Mouse (Mus musculus) liver, embryonic 13.5 days (tissue): ENCODE data around the gene 2410004P03Rik. TPM values are rescaled to one million over a fixed set of nuclear protein-coding genes. Genes with fewer than 3 reads are reported as not detected.

Source experiments
- ATAC-seq: fragments of 200-750 bp; cut with Nextera tagmentation; 2 replicates; pipeline ENCODE4 v1.8.0; 2017; ENCODE audit warnings: low read depth, mild to moderate bottlenecking, moderate number of reproducible peaks, moderate library complexity
- DNase-seq: peaks from one replicate; pipeline ENCODE4 v3.0.0; 2022
- H3K27ac ChIP-seq: fragments of 300-500 bp; sonication (generic); 2 replicates; pipeline ENCODE4 v1.5.1; 2015; ENCODE audit warnings: moderate library complexity, mild to moderate bottlenecking, inconsistent platforms
- H3K27me3 ChIP-seq: fragments of 300-500 bp; sonication (generic); 2 replicates; pipeline ENCODE4 v1.6.1; 2015; ENCODE audit warnings: mild to moderate bottlenecking, inconsistent platforms
- H3K36me3 ChIP-seq: fragments of 300-500 bp; sonication (generic); 2 replicates; pipeline ENCODE4 v1.6.1; 2015; ENCODE audit warnings: mild to moderate bottlenecking, inconsistent platforms
- H3K4me1 ChIP-seq: fragments of 300-500 bp; sonication (generic); replicated peaks from 2 replicates; pipeline ENCODE4 v1.6.1; 2015; ENCODE audit warnings: inconsistent platforms
- H3K4me2 ChIP-seq: fragments of 300-500 bp; sonication (generic); 2 replicates; pipeline ENCODE4 v1.6.1; 2015; ENCODE audit warnings: inconsistent platforms, mild to moderate bottlenecking, moderate library complexity
- H3K4me3 ChIP-seq: fragments of 300-500 bp; sonication (generic); replicated peaks from 2 replicates; pipeline ENCODE4 v1.5.1; 2015; ENCODE audit warnings: mild to moderate bottlenecking, inconsistent platforms
- H3K9ac ChIP-seq: fragments of 300-500 bp; sonication (generic); 2 replicates; pipeline ENCODE4 v1.6.1; 2015; ENCODE audit warnings: mild to moderate bottlenecking, inconsistent platforms
- H3K9me3 ChIP-seq: fragments of 300-500 bp; sonication (generic); replicated peaks from 2 replicates; pipeline ENCODE4 v1.6.1; 2016; ENCODE audit warnings: inconsistent platforms
- WGBS: fragments of 180-500 bp; shearing (Covaris S2); methylation state at CpG from one replicate; pipeline ENCODE4 v1.1.7; 2015; ENCODE audit not compliant: insufficient replicate concordance; 5-methylcytosine and 5-hydroxymethylcytosine counted together
- polyA plus RNA-seq: library from polyadenylated mRNA; unstranded; fragments of >200 nt; fragmentation: Nextera tagmentation; extraction: Ambion mirVana; gene quantifications from 2 replicates; pipeline ENCODE4 v1.2.1, GENCODE M21; 2015

Gene 2410004P03Rik
- polyA plus RNA-seq, 1 experiment from 2014 or later, result 0.14 TPM

DNA sequence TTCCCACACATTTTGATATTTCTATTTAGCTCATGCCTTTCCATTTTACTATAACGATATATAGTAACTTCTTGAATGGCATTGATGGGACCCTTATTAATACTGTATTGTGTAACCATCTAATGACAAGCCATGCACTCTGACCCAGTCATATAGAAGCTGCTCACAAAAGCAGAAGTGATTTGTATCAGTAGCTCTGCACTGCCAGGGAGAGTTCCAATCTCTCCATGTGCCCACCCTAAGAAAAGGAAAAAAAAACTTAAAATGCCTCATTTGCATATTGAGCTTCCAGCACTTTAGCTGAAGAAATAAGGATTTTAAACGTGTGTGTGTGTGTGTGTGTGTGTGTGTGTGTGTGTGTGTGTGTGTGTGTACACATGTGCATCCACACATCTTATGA is 19.2 kb downstream of the 2410004P03Rik start:
- no peak for DNase-seq
- Histone ChIP-seq H3K27ac (no peak overlapping the region), H3K27me3 (0 out of 2 replicates have a peak, but pooled peaks cover 3% of the 10 kb centered on the region), H3K4me1 (peaks cover 12% of the 10 kb centered on the region; the same call in 1 of the 2 replicates), H3K4me2 (no peak overlapping the region), H3K36me3 (peaks cover 11% of the 10 kb centered on the region; the same call in 1 of the 2 replicates), H3K9ac (no peak overlapping the region), H3K9me3 (no peaks in the 10 kb centered on the region), H3K4me3 (no peak overlapping the region)
- whole genome bisulfite sequencing, result 67% methylated on average over 2 of the region's 2 CpGs
- no peak for ATAC-seq

DNA sequence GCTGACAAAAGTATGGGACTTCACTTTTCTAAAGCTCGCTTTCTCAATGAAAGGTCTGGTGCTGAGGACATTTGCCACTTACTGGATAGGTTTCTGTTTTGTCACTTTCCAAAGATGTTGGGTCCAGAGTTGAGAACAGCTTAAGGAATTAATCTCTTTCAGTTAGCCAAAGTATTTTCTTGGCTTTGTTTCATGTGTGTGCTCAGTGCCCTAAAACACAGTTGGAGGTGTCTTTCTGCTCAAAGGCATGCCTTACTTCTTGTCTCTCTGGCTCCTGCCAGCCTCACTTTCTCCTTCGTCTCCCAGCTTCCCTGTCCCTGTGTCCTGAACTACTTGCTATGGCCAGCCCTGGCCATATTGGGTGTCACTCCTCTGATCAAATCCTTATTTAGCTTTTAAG is 20.2 kb downstream of the 2410004P03Rik start:
- no peaks in the 10 kb centered on the region for H3K27me3 ChIP-seq
- no peak overlapping the region for H3K4me3 ChIP-seq
- DNase-seq (no peak), ATAC-seq (no peak)
- no peak overlapping the region for H3K9ac ChIP-seq
- no peak overlapping the region for H3K27ac ChIP-seq
- peaks cover 12% of the 10 kb centered on the region; the same call in 1 of the 2 replicates for H3K4me1 ChIP-seq
- no peaks in the 10 kb centered on the region for H3K9me3 ChIP-seq
- peaks cover 19% of the 10 kb centered on the region for H3K36me3 ChIP-seq
- WGBS, result 72% methylated on average over 2 of the region's 2 CpGs
- no peak overlapping the region for H3K4me2 ChIP-seq

DNA sequence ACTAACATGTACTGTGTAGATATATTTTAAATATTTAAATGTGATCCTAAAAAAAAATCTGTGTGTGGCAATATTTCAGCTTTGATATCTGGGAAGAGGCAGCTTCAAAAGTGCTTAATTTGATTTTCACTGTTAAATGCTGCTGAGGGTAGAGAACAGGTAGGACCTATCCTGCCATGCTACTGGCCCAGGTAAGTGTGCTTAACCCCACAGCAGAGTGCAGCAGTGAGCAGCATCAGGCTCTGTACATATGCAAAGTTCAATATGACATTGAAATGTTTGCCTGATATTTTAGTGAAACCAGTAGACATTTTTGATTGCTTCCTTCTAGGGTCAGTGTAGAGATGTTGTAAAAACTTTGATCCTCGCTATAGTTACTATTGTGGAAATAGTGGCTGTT is 25.7 kb downstream of the 2410004P03Rik start:
- H3K9ac ChIP-seq, result no peak overlapping the region
- 89% methylated on average over 1 of the region's 1 CpGs for WGBS
- peaks cover 38% of the 10 kb centered on the region for H3K36me3 ChIP-seq
- H3K4me2 ChIP-seq, result no peak overlapping the region
- H3K9me3 ChIP-seq, result no peaks in the 10 kb centered on the region
- H3K4me3 ChIP-seq, result no peak overlapping the region
- no peak overlapping the region for H3K27ac ChIP-seq
- DNase-seq (no peak), ATAC-seq (no peak)
- H3K27me3 ChIP-seq, result no peaks in the 10 kb centered on the region
- H3K4me1 ChIP-seq, result no peaks in the 10 kb centered on the region

DNA sequence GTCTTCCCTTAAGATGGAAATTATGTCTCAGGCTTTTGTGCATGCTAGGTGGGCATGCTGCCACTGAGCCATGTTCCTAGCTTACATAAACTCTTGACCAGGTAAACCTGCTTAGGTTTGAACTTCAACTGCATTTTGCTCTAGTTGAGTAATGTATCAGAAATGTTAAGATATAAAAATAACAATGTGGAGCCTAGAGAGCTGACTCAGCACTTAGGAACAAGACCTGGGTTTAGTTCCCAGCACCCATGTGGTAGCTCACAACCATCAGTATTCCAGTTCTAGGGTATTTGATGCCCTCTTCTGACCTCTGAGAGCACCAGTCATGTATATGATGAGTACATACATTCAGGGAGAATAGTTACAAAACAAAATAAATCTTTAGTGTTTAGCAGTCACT is 34.4 kb downstream of the 2410004P03Rik start:
- H3K4me1 ChIP-seq, result no peaks in the 10 kb centered on the region
- DNase-seq, result no peak
- H3K27me3 ChIP-seq, result no peaks in the 10 kb centered on the region
- H3K27ac ChIP-seq, result no peak overlapping the region
- peaks cover 79% of the 10 kb centered on the region for H3K36me3 ChIP-seq
- H3K4me3 ChIP-seq, result no peak overlapping the region
- no peak overlapping the region for H3K9ac ChIP-seq
- no peak overlapping the region for H3K4me2 ChIP-seq
- no peak for ATAC-seq
- H3K9me3 ChIP-seq, result no peaks in the 10 kb centered on the region

DNA sequence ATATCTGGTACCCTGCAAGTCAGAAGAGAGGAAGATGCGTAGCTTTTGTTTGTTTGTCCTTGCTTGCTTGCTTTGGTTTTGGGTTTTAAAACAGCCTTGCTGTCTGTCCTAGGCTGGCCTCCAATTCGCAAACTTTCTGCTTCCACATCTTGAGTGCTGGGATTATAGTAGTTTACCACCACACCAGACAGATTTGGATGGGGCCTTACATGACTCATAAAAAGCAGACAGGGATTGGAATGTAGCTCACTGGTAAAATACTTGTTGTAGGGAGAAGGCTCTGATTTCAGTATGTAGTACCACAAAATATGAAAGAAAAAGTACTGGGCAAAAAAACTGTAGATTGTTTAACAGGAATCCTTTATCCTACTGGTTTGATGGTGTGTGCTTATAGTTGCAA is 44.7 kb downstream of the 2410004P03Rik start:
- Histone ChIP-seq H3K4me2 (no peak overlapping the region), H3K36me3 (peaks cover 39% of the 10 kb centered on the region), H3K4me3 (no peak overlapping the region)

DNA sequence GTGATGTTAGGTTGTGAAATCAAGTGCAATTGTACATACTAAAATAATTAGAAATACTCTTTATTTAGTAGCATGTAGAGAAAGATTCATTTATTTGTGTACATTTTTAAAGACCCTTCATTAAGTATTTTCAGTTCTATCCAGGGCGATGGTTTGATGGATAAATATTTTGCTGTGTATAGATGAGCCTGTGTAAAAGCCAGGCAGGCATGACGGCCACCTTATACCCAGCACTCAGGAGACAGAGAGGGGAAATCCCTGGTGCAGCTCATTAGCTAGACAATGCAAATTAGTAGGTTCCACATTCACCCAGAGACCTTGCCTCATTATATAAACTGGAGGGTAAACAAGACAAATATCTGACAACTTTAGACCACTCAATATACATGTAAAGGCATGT is 48.2 kb downstream of the 2410004P03Rik start:
- ATAC-seq (no peak), DNase-seq (no peak)
- Histone ChIP-seq H3K27me3 (no peaks in the 10 kb centered on the region), H3K36me3 (peaks cover 40% of the 10 kb centered on the region), H3K4me3 (no peak overlapping the region), H3K4me1 (no peaks in the 10 kb centered on the region), H3K4me2 (no peak overlapping the region), H3K9ac (no peak overlapping the region), H3K9me3 (no peaks in the 10 kb centered on the region), H3K27ac (no peak overlapping the region)
- WGBS, result 77% methylated on average over 2 of the region's 2 CpGs

More for the DNA sequence above, 44.7 kb downstream of the 2410004P03Rik start:
- Histone ChIP-seq H3K9ac (no peak overlapping the region), H3K27ac (no peak overlapping the region), H3K4me1 (no peaks in the 10 kb centered on the region), H3K27me3 (no peaks in the 10 kb centered on the region), H3K9me3 (no peaks in the 10 kb centered on the region)
- DNase-seq (no peak), ATAC-seq (no peak)
- 94% methylated on average over 2 of the region's 2 CpGs for WGBS

DNA sequence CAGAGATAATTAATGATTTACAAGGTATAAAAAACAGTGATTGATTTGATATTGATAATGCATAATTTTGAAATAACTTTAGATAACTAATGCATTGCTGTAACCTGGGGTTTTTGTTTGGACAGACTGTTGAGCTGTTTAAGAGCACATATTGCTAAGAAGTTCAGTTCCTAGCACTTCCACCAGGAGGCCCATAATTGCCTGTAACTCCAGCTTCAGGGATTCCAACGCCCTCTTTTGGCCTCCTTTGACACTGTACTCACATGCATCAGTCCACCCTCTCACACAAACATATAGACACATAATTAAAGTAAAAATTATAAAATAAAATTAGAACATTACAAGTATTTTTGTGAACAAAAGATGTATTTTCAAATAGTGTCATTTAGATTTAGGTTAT is 52.7 kb downstream of the 2410004P03Rik start:
- Histone ChIP-seq H3K27ac (no peak overlapping the region), H3K9me3 (no peaks in the 10 kb centered on the region), H3K36me3 (peaks cover 49% of the 10 kb centered on the region), H3K4me2 (no peak overlapping the region), H3K4me3 (no peak overlapping the region), H3K4me1 (no peaks in the 10 kb centered on the region), H3K9ac (no peak overlapping the region), H3K27me3 (no peaks in the 10 kb centered on the region)
- DNase-seq (no peak), ATAC-seq (no peak)
- 71% methylated on average over 1 of the region's 1 CpGs for WGBS

Other genes starting within 250 kb of the 2410004P03Rik start
- gene Greb1, start 210.8 kb downstream of the 2410004P03Rik start, polyA plus RNA-seq, result 0.61 and 0.68 TPM in 2 replicates
- gene E2f6, start 200.8 kb downstream of the 2410004P03Rik start, polyA plus RNA-seq, result 22.6 and 26.1 TPM in 2 replicates
- 7.0 and 7.7 TPM in 2 replicates for gene Rock2, start 116.8 kb downstream of the 2410004P03Rik start, polyA plus RNA-seq
- 5.5 and 5.7 TPM in 2 replicates for gene Pqlc3, start 11.3 kb downstream of the 2410004P03Rik start, polyA plus RNA-seq
- gene Kcnf1, start 165.2 kb upstream of the 2410004P03Rik start, polyA plus RNA-seq, result 0.35 and 0.36 TPM in 2 replicates